Mouse (Mus musculus) liver, adult 2 months (tissue): ENCODE data around the gene Acvr2a. TPM values are rescaled to one million over a fixed set of nuclear protein-coding genes. Genes with fewer than 3 reads are reported as not detected.

Source experiments
- DNase-seq: peaks from one replicate; pipeline ENCODE4 v3.0.0-alpha.2; 2011; ENCODE audit warnings: low read depth, low spot score; ENCODE audit errors: extremely low read depth
- H3K27ac ChIP-seq: fragments of 200-500 bp; replicated peaks from 2 replicates; pipeline ENCODE4 v1.5.1; 2012; ENCODE audit warnings: low read depth, mild to moderate bottlenecking, control low read depth, inconsistent platforms, low read length; ENCODE audit not compliant: insufficient read depth
- H3K27me3 ChIP-seq: fragments of 200-500 bp; 2 replicates; pipeline ENCODE4 v1.6.1; 2012; ENCODE audit warnings: mild to moderate bottlenecking, moderate library complexity, low read length, inconsistent platforms; ENCODE audit not compliant: control insufficient read depth, insufficient read depth
- H3K36me3 ChIP-seq: fragments of 200-500 bp; 2 replicates; pipeline ENCODE4 v1.6.1; 2012; ENCODE audit warnings: low read length, inconsistent platforms; ENCODE audit not compliant: control insufficient read depth, insufficient read depth
- H3K4me1 ChIP-seq: fragments of 200-500 bp; 2 replicates; pipeline ENCODE4 v1.6.1; 2011; ENCODE audit warnings: low read length; ENCODE audit not compliant: control insufficient read depth, insufficient read depth
- H3K4me3 ChIP-seq: fragments of 200-500 bp; 2 replicates; pipeline ENCODE4 v1.5.1; 2011; ENCODE audit warnings: low read depth, mild to moderate bottlenecking, control low read depth, low read length, moderate library complexity; ENCODE audit not compliant: insufficient read depth
- H3K79me2 ChIP-seq: fragments of 200-500 bp; 2 replicates; pipeline ENCODE4 v1.6.1; 2012; ENCODE audit warnings: inconsistent platforms, mild to moderate bottlenecking, low read length, moderate library complexity; ENCODE audit not compliant: control insufficient read depth, insufficient read depth
- H3K9ac ChIP-seq: fragments of 200-500 bp; 2 replicates; pipeline ENCODE4 v1.6.1; 2012; ENCODE audit warnings: low read depth, mild to moderate bottlenecking, control low read depth, inconsistent platforms, low read length
- CTCF ChIP-seq: fragments of 200-500 bp; IDR thresholded peaks from 2 replicates; pipeline ENCODE4 v1.5.1; 2011; ENCODE audit warnings: low read depth, low read length, control low read depth
- POLR2A ChIP-seq: fragments of 200-500 bp; IDR thresholded peaks from 2 replicates; pipeline ENCODE4 v1.6.1; 2011; ENCODE audit warnings: low read length, control low read depth; ENCODE audit not compliant: insufficient read depth; ENCODE audit errors: extremely low read depth
- WGBS: fragments of 180-500 bp; shearing (Covaris S2); methylation state at CpG from one replicate; pipeline ENCODE4 v1.1.7; 2018; 5-methylcytosine and 5-hydroxymethylcytosine counted together
- polyA plus RNA-seq: library from polyadenylated mRNA; depleted of rRNA; stranded (reverse); fragments of >200 nt; gene quantifications from 2 replicates; pipeline ENCODE4 v1.2.3, GENCODE M21; 2012
- total RNA-seq: library from RNA; depleted of rRNA; stranded (reverse); fragments of >200 nt; gene quantifications from 2 replicates; pipeline ENCODE4 v1.2.3, GENCODE M21; 2014

The Acvr2a gene
- total and polyA plus RNA-seq, 2 experiments, result 3.4 to 11.4 TPM

DNA sequence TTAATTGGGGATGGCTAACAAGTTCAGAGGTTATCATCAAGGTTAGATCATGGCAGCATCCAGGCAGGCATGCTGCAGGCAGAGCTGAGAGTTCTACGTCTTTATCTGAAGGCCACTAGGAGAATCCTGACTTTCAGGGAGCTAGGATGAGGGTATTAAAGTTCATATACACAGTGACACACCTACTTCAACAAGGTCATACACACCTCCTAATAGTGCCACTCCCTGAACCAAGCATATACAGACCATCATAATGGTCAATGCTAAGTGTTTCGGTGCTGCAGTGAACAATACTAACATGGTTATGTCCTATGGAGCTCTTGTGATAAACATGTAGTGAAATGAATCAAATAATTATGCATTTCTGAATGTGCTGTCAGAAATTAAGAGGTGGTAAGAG is 12.0 kb downstream of the Acvr2a start:
- Histone ChIP-seq H3K9ac (no peak overlapping the region), H3K36me3 (no peaks in the 10 kb centered on the region), H3K4me3 (no peak overlapping the region), H3K4me1 (peaks cover 7% of the 10 kb centered on the region; the same call in 1 of the 2 replicates), H3K79me2 (peaks cover 24% of the 10 kb centered on the region; the same call in 1 of the 2 replicates), H3K27ac (no peak overlapping the region), H3K27me3 (no peaks in the 10 kb centered on the region)
- TF ChIP-seq POLR2A, result no peak
- no peak for TF ChIP-seq CTCF
- 71% methylated on average over 2 of the region's 2 CpGs for WGBS
- DNase-seq, result no peak

DNA sequence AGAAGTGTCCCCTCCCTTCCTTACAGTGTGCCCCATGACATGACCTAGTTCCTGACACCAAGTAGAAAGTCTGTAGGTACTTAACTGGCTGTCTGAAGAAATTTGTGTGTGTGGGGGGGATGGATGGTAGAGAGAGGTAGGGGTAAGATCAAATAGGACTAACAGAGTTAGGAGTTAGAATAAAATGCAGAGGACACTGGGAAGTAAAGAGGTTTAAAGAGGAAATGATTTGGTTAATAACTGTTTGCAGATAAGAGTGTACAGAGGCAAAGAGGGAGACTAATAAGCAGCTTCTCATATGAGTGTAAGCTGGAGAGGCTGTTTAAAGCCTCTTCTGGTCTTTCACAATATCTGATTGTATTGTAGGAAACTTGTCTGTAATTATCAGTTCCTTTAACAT is 12.5 kb downstream of the Acvr2a start:
- Histone ChIP-seq H3K4me1 (peaks cover 7% of the 10 kb centered on the region; the same call in 1 of the 2 replicates), H3K36me3 (no peaks in the 10 kb centered on the region), H3K27ac (no peak overlapping the region), H3K4me3 (no peak overlapping the region), H3K79me2 (peaks cover 24% of the 10 kb centered on the region; the same call in 1 of the 2 replicates), H3K9ac (no peak overlapping the region), H3K27me3 (no peaks in the 10 kb centered on the region)
- DNase-seq, result no peak
- no peak for TF ChIP-seq POLR2A
- no peak for TF ChIP-seq CTCF

DNA sequence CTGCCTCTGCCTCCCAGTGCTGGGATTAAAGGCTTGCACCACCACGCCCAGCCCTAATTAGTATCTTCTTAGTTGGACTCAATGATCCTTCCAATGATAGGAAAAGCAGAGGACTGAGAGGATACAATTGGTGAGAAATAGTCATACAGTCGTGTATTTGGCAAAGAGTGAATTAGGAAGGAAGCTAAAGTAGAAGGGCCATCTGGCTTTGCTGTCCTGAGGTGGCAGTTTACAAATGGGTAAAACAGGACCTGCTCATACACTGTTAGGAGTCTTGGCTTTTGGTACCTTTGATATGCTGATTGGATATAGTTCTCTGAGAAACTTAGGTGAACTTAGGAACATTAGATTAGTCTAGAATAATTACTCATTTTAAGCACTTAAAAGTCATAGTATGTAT is 16.6 kb downstream of the Acvr2a start:
- Histone ChIP-seq H3K36me3 (no peaks in the 10 kb centered on the region), H3K4me3 (no peak overlapping the region), H3K27me3 (no peaks in the 10 kb centered on the region), H3K79me2 (peaks cover 18% of the 10 kb centered on the region; the same call in 1 of the 2 replicates), H3K4me1 (peaks cover 12% of the 10 kb centered on the region), H3K9ac (no peak overlapping the region), H3K27ac (no peak overlapping the region)
- DNase-seq, result no peak
- WGBS, result 88% methylated on average over 2 of the region's 2 CpGs
- no peak for TF ChIP-seq POLR2A
- TF ChIP-seq CTCF, result no peak

DNA sequence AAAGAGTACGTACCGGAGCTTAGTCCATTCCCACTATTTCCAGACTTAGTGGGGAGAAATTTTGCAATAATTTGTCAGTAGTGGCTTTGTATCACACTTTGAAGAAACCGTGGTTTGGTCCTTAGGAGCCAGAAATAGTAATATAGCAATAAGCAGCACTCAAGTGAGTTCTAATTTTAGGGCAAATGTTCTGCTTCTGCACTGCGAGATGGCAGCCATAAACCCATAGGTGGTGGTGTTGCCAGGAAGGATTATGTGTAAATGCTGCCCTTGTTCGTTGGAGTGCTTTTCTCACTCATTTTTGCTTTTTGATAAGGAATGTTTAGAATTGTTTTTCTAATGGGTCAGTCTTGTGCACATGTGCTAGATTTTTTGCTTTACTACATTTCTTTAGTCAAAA is 18.4 kb downstream of the Acvr2a start:
- H3K36me3 ChIP-seq, result no peaks in the 10 kb centered on the region
- DNase-seq, result no peak
- TF ChIP-seq CTCF, result no peak
- TF ChIP-seq POLR2A, result no peak
- no peak overlapping the region for H3K4me3 ChIP-seq
- WGBS, result 64% methylated on average over 5 of the region's 5 CpGs
- H3K27ac ChIP-seq, result no peak overlapping the region
- peaks cover 15% of the 10 kb centered on the region; the same call in 1 of the 2 replicates for H3K79me2 ChIP-seq
- H3K27me3 ChIP-seq, result no peaks in the 10 kb centered on the region
- no peak overlapping the region for H3K9ac ChIP-seq
- H3K4me1 ChIP-seq, result peaks cover 5% of the 10 kb centered on the region

DNA sequence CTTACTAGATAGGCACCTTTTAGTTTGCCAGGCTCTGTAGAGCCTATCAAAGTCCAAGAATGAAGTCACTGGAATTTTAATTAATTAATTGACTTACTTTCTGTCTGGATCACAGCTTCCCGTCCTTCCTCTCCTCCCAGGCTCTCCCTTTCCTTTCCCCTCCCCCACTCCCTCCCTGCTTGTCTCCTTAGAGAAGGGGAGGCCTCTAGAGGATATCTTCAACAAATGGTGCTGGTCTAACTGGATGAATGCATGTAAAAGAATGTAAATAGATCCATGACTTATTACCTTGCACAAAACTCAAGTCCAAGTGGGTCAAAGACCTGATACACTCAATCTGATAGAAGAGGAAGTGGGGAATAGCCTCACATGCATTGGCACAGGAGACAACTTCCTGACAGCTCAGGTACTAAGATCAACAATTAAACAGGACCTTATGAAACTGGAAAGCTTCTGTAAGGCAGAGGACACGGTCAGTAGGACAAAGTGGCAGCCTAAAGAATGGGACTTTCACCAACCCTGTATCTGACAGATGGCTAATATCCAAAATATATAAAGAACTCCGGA is 20.1 kb downstream of the Acvr2a start:
- 19% methylated on average over 3 of the region's 3 CpGs for WGBS
- Histone ChIP-seq H3K79me2 (peaks cover 13% of the 10 kb centered on the region; the same call in 1 of the 2 replicates), H3K9ac (no peak overlapping the region), H3K4me1 (peaks cover 5% of the 10 kb centered on the region), H3K27me3 (no peaks in the 10 kb centered on the region), H3K36me3 (no peaks in the 10 kb centered on the region), H3K27ac (no peak overlapping the region), H3K4me3 (no peak overlapping the region)
- TF ChIP-seq CTCF (no peak), POLR2A (no peak)
- peak; percentile 83 for DNase-seq
